Mouse (Mus musculus): Measurements from ENCODE around the gene Snapc2. TPM values are rescaled to one million over a fixed set of nuclear protein-coding genes. Genes with fewer than 3 reads are reported as not detected.
"Not testable (repeated sequence)": the region's sequence is repeated elsewhere in the genome, so short reads cannot be mapped to it uniquely, and the experiment has no call there.

Gene Snapc2
- total RNA-seq, 2 experiments from 2014 or later = 28.9 to 31.1 TPM

DNA sequence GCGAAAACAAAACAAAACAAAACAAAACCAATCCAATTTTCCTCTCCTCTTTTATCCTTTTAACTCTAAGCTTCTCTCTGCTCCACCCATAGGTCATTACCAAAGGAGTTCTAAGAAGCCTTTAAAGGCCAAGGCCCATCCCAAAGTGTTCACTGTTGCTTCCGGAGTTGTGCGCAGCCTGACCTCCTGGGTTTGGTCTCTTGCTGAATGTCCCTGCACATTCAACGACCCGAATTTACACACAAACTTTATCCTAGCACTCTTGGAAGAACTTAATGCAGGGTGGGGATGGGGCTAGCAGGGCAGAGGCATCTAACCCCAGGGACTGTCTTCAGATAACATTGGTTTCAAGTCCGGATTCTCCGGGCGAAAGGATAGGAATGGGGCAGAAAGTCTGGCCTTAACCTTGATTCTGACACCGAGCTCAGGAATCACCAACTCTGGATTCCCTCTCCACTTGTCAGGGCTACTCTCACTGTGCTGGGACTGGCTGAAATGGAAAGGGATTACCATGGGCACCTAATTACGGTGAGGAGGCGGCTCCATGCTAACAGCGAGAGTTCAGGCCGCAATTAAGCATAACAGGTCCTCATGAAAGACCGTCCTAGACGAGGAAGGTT is 15.0 kb upstream of the Snapc2 start:
- no peak for DNase-seq (ENCODE audit: low spot score in 2 of 2)

GRCm38 (mm10) chr8:4238434-4239192 is 14.3 kb upstream of the Snapc2 start, which contains the start of the genes Map2k7 and Gm49320:
Gene Map2k7, plus strand, starts transcription at chr8:4238740.
Gene Gm49320, plus strand, starts transcription at chr8:4238865.
- DNase-seq (ENCODE audit: low spot score in 2 of 2) = peak; percentile 100

DNA sequence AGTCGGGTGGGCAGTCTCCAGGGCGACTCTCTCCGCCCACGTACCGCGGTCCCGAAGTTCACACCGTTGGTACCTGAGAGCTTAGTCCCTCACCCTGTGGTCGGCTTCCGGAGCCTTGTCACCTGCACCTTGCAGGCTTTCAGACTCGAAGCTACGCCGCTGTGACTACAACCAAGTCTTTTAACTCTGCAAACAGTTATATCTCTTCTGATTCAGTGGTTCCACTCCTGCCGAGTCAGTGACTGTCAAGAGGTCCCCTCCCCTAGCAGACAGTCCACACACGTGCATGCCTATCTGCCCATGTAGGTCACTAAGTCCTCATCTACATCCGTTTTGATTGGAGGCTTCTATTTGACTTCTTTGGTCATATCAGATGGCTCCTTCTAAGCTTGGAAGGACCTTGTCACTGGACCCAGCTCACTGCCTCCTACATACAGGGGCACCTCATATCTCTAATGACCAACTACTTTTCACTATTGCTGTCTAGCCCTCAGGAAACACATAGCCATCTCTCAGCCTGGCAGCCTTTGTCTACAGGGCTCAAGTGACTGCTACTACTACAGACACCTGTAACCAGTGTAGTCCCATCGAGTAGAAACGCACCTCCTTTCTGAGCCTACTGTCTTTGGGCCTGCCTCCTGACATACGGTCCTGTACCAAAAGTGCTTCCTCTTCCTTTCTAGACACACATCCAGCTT is 13.5 kb upstream of the Snapc2 start:
- no peak for DNase-seq (ENCODE audit: low spot score in 2 of 2)

DNA sequence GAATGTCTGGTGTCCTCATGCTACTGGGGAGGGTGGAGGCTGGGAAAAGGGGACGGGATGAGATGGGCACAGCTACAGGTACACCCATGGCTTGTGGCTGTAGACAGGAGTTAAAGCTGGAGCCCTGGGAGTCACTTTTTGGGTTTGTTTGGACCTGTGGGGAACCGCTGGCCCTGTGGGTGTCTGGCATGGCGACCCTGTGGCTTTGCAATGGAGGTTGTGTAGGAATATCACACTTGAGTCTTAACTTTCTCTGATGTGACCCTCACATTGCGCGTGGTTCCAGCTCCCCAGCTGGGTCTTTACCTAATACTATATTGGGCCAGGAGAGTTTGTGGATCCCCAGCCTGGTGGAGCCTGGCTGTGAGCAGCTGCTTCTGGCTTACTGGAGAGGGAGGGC is 7.8 kb upstream of the Snapc2 start:
- no peak for DNase-seq (ENCODE audit: low spot score in 2 of 2)

DNA sequence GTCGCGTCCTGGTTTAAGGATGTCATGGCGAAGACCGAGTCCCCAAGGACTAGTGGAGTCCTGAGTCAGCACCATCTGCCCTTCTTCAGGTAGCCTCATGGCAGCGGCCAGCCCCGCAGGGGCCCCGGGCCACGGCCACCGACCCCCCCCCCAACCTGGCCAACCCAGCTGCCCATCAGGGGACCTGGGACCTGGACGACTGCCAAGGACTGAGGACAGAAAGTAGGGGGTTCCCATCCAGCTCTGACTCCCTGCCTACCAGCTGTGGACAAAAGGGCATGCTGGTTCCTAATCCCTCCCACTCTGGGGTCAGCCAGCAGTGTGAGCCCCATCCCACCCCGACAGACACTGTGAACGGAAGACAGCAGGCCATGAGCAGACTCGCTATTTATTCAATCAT is 7.1 kb upstream of the Snapc2 start:
- DNase-seq (ENCODE audit: low spot score in 2 of 2) = no peak

- DNase-seq (ENCODE audit: low spot score in 2 of 2) = no peak
Observed at GRCm38 (mm10) chr8:4247241-4247640, 5.6 kb upstream of the Snapc2 start.

DNA sequence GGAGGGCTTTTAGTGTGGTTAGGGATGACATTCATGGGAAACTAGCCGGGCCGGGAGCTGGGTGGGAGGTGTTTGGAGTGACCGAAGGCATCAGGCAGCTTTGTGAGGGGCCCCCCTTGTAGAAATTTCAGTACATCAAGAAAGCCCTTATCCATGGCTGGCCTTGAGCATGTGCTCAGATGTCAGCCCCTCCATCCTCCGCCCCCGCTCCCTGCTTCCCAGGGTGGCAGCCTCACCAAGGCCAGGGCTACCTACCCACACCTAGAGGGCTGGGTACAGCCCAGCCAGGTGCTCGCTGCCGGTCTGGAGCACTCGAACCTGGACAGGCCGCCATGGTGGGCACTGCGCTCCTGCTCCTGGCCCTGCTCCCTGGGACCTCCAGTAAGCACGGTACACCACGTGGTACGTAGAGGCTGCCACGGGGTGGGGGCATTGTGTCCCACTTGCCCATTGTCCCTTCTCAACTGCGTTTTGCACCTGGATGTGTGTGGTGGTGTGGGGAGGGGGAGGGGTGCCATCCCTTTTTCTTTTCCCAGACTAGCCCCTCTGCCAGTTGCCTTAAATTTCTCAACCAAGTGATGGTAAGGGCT is 4.8 kb upstream of the Snapc2 start, which contains the start of gene Tgfbr3l:
Gene Tgfbr3l (plus strand): TSS at position 264 of the 590 bp plus-strand sequence.
- no peak for DNase-seq (ENCODE audit: low spot score in 2 of 2)

GRCm38 (mm10) chr8:4249213-4249612 is 3.7 kb upstream of the Snapc2 start:
- DNase-seq (ENCODE audit: low spot score in 2 of 2) = no peak

- DNase-seq (ENCODE audit: low spot score in 2 of 2) = peak; percentile 80 to 91
Observed at GRCm38 (mm10) chr8:4250306-4250970, 2.4 kb upstream of the Snapc2 start.

DNA sequence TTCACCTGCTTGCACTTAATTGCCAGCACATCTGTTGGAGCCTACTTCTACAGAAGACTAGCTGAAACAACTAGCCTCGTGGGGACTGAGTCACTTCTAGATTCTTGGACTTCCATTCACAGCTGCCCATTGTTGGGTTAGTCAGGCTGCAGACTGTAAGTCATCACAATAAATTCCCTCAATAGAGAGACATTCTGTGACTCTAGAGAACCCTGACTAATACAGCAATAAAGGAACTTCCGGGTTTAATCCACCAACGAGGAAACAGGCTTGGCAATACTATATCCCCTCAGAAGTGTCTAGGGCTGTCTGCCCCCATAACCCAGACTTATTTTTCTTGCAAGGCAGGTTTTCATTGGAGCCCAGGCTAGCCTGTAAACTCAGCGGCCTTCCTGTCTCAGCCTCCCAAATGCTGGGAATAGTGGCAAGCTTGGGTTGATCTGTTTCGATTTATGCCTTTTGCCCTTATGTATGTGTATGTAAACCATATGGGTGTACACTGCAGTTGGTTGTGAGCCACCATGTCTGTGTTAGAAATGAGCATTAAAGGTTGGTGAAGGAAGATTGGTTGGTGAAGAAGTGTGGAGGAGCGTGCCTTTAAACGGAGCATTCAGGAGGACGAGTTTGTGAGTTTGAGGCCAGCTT is 642 bp upstream of the Snapc2 start:
- no peak for DNase-seq (ENCODE audit: low spot score in 2 of 2)

- peak in 1 of 2 experiments; percentile 70 for DNase-seq (ENCODE audit: low spot score in 2 of 2)
Observed at GRCm38 (mm10) chr8:4254001-4254400, 1.1 kb downstream of the Snapc2 start.

DNA sequence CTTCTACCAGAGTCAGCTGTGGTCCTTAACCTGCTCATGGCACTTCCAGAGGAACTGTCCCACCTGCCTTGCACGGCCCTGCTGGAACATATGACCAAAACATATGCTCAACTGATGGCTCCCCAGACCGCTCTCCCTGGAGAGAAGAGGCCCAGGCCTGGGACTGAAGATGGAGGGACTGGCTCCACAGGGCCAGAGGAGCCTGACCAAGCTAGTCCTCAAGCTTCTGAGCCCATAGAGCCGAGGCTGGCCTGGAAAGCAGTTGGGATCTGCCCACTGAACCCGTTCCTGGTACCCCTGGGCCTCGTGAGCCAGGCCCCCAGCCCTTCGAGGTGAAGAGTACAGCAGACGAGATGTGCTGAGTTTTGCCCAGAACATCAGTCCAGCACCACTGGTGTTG is 2.6 kb downstream of the Snapc2 start:
- not testable (repeated sequence) for DNase-seq (ENCODE audit: low spot score in 2 of 2)

GRCm38 (mm10) chr8:4256911-4257310 is 4.0 kb downstream of the Snapc2 start:
- peak; percentile 87 to 93 for DNase-seq (ENCODE audit: low spot score in 2 of 2)

GRCm38 (mm10) chr8:4257350-4257749 is 4.5 kb downstream of the Snapc2 start:
- peak in 1 of 2 experiments; percentile 52 for DNase-seq (ENCODE audit: low spot score in 2 of 2)

DNA sequence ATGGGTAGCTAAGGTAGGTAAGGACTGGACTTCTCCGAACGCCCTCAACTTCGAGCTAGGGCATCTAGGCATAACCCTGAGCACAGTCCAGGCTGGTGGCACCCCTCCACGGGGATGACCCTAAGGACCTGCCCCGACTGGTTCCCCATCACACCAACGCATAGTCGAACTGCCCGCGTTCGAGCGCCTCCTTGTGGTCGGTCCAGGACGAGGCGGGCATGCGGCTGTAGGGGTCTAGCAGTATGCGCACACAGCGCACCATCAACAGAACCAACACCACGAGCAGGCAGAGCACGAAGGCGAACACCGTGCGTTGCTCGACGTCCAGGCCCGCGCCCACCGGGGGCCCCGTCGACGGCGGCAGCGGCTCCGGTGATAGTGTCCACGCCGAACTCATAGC is 5.4 kb downstream of the Snapc2 start:
- peak; percentile 81 to 87 for DNase-seq (ENCODE audit: low spot score in 2 of 2)

- DNase-seq (ENCODE audit: low spot score in 2 of 2) = peak in 1 of 2 experiments; percentile 56
Observed at GRCm38 (mm10) chr8:4258678-4259077, 5.8 kb downstream of the Snapc2 start.

DNA sequence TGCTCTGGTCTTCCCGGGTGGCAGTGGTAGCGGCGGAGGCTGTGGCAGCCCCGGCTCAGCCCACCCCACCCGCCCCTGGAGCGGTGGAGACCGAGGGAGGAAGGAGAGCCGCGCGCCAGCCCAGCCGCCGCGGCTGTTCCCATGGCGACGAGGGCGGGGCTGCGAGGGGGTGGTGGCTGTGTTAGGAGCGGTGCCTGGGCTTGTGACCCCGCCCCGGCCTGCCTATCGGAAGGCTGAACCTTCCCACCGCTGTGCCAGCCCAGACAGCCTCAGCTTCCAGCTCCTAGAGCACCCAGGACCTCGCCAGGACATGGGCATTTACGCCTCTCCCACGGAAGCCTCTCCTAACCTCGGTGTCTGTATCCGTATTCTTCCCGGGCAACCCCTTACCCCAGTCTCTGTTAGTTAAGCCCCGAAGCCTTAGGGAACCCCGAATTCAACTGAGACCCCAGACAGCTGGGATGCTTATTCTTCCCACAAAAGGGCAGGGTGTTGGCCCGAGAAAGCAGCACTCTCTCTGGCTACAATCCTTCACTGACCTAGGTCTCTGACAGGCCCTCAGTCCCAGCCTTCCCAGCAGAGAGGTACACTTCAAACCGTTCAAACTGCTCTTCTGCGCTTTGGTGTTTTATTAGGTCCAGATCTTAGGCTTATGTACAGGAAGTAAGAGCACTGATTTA is 6.4 kb downstream of the Snapc2 start, which contains the start of gene Ctxn1:
Gene Ctxn1 (minus strand): TSS at position 150 of the 680 bp plus-strand sequence.
- peak; percentile 93 to 96 for DNase-seq (ENCODE audit: low spot score in 2 of 2)

- DNase-seq (ENCODE audit: low spot score in 2 of 2) = no peak
Observed at GRCm38 (mm10) chr8:4259805-4260170, 6.9 kb downstream of the Snapc2 start.

DNA sequence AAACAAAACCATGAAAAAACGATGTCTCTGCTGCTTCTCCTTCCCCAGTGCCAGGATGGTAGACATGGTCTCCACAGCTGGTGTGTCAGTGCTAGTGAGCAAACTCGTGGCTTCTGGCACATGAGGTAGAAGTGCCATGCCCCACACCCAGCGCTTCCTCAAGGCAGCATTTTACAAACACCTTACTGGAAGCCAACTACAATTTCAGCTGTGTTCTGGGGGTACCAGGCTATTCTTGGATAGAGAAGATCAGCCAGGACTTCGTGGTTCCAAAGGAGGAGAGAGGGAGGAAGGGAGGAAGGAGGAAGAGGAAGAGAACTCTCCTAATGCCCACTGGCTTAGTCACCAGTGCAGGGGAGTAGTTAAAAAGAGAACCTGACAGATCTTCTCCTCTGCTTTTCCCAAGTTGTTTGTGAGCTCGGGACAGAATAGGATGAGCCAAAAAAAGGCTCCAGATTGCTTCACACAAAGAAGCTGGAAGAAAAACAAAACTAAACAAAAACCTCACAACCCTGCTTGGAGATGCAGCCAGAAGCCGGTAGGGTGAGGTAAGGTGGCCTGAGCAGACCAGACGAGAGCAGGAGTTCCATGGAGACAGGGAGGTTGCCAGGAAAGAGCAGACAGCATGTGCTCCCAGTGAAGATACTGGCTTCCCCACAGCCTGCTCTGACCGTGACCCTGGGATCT is 10.4 kb downstream of the Snapc2 start:
- DNase-seq (ENCODE audit: low spot score in 2 of 2) = no peak

All from layer of hippocampus, adult 18-20 months (tissue).